Mouse (Mus musculus): ENCODE data around the gene Aup1.

- TF ChIP-seq TAL1 (IDR thresholded peaks at IDR 0.05; ENCODE audit: low read length): no peak
- TF ChIP-seq GATA1 (IDR thresholded peaks at IDR 0.05; ENCODE audit: low read length): no peak
Measured at GRCm38 (mm10) chr6:83049367-83049766, 5.0 kb upstream of the Aup1 start.

All from erythroblast, embryonic 14.5 days (primary cell).